Mouse (Mus musculus): ENCODE results near the gene Gm20662.

Gene Gm20662

GRCm38 (mm10) chr9:107975399-107976386 is 20.5 kb upstream of the Gm20662 start, which contains the start of gene Uba7:
Gene Uba7, plus strand, starts transcription at chr9:107975505.
- DNase-seq (ENCODE audit: low spot score in 2 of 2) = peak; percentile 44 to 48

GRCm38 (mm10) chr9:107978815-107979214 is 17.3 kb upstream of the Gm20662 start:
- no peak for DNase-seq (ENCODE audit: low spot score in 2 of 2)

DNA sequence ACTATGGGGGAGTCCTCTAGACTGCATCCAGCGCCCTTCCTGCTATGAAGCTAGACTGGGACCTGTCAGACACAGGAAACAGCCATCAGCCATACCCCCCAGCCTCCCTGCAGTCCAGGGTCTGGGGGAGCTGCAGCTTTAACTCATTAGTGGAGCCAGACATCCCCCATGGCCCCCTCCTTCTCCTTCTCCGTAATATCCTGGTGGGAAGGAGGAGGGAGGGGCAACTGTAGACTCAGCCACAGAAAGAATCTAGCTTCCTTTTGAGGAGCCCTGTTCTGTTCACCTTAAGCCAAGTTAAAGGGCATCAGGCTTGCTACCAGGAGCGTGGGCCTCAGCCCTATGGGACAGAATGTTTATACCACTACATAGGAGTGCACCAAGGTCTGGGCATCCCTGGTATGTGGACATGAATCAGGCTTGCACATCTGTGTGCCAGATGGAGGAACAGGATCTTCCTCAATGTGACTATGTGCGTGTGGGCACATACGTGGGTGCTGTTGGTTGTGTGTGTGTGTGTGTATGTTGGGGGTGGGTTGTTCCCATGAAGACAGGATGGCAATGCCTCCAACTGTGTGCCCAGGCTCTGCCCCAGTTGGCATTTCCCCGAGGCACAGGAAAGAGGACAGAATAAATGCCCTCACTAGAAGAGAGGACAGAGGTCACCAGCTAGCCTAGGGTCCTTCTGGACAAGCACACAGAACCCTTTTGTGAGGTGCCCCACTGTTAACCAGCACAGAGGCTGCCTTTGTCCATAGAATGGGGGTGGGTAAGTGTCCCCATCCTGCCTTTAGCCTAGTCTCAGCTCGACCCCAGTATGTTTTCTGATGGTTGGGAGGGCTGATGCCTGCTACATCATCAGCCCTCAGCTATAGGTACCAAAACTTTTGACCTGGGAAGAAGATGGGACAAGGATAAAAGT is 14.2 kb upstream of the Gm20662 start:
- DNase-seq (ENCODE audit: low spot score in 2 of 2) = no peak

DNA sequence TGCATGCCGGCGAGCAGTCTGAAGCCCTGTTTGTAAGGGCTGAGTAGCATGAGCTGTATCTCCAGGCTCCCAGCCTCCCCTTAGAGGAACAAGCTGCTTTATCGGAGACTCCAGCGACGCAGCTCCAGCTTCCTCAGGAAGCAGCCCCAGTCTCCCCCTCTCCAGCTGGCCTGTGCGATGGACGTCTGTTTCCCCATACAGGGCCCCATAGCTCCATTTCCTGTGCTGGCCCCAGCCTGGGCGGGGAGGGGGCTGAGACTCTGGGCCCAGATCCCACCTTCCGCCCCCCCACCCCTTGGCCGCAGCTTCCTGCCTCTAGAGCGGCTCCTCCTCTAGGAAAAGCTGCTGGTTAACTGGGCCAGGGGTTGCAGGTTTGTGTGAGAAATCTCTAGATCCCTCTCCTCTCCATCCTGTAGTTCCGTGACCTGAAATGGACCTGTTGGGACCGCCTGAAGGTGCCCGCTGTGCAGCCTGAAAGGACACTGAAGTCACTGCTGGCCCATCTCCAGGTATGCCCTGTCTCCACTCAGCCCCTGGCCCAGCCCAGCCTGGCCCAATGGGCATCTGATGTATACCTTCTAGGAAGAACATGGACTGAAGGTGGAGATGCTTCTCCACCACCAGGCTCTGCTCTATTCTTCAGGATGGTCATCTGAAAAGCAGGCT is 13.3 kb upstream of the Gm20662 start, which contains the start of gene Gm20661:
Gene Gm20661, plus strand, starts transcription at position 378 of the 666 bp plus-strand sequence.
- DNase-seq (ENCODE audit: low spot score in 2 of 2) = peak; percentile 28 to 38

GRCm38 (mm10) chr9:107983421-107983890 is 12.7 kb upstream of the Gm20662 start:
- DNase-seq (ENCODE audit: low spot score in 2 of 2) = peak; percentile 24 to 26

- no peak for DNase-seq (ENCODE audit: low spot score in 2 of 2)
Observed at GRCm38 (mm10) chr9:107984052-107984753, 11.9 kb upstream of the Gm20662 start.

DNA sequence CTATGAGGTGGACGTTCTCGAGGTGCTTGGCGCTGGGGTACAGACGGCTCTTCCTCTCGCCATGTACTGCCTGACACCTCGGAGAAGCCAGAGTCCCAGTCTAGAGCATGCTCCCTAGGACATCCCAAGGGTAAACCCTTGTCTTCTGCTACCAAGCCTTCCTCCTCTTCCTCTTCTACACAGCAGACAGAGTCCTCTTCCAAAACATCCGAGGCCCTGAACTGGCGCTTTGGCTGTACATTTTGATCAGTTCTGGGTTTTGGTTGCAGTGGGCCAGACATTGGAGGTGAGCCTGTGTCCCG is 11.4 kb upstream of the Gm20662 start:
- DNase-seq (ENCODE audit: low spot score in 2 of 2) = no peak

- DNase-seq (ENCODE audit: low spot score in 2 of 2) = peak; percentile 83 to 88
Observed at GRCm38 (mm10) chr9:107985131-107986119, 10.7 kb upstream of the Gm20662 start, which contains the start of gene Inka1. Gene Inka1, minus strand, starts transcription at chr9:107985879.

DNA sequence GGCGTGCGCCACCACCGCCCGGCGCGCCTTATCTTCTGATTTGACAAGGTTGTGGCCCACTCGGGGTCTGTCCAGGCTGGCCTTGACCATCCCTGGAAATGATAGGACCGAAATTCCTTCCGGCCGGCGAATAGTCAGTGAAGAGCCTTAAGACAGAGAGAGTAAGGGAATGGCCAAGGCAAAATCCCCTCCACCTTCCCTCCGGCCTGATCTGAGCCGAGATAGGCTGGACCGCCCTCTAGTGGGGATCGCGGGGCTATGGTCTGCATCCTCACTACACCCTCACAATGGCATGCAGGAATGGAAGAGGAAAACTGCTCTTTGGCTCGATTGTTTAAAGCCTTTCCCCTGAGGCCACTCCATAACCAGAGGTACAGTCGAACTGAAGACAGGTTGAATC is 9.8 kb upstream of the Gm20662 start:
- DNase-seq (ENCODE audit: low spot score in 2 of 2) = peak; percentile 71 to 81

DNA sequence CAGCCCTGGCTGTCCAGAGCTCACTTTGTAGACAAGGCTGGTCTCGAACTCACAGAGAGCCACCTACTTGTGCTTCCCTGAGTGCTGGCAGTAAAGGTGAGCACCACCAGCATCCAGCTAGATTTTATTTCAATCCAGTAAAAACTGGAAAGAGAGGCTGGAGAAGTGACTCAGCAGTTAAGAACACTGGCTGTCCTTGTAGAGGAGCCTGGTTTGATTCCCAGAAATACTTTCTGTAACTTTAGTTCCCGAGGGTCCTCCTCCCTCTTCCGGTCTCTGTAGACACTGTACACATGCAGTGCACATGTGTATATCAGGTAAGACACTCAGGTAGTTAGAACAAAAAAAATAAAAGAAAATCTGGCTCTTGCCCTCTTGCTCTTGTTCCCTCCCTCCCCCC is 8.2 kb upstream of the Gm20662 start:
- no peak for DNase-seq (ENCODE audit: low spot score in 2 of 2)

DNA sequence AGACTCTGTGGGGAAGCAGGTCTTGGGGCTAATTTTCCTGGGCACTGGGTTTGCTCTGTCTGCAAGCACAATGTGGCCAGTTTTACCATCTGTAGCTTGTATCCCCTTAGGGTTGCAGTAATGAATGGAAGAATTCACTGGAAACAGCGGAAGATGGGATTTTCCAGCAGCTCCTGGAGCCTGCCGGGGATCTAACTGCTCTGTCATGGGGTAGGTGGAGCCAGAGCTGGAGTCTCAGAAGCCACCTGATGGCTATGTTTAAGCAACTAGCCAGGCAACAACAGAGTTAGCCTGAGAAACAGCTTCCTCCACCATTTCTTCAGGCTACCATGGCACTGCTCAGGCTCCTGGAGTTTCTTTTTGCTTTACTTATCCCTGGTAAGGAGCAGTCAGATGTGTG is 4.0 kb upstream of the Gm20662 start, which contains the start of gene Cdhr4:
Gene Cdhr4, plus strand, starts transcription at position 301 of the 400 bp plus-strand sequence.
- no peak for DNase-seq (ENCODE audit: low spot score in 2 of 2)

- no peak for DNase-seq (ENCODE audit: low spot score in 2 of 2)
Observed at GRCm38 (mm10) chr9:107993013-107993412, 3.1 kb upstream of the Gm20662 start.

- DNase-seq (ENCODE audit: low spot score in 2 of 2) = no peak
Observed at GRCm38 (mm10) chr9:107994464-107994863, 1.7 kb upstream of the Gm20662 start.

GRCm38 (mm10) chr9:107995513-107995912 is 636 bp upstream of the Gm20662 start:
- DNase-seq (ENCODE audit: low spot score in 2 of 2) = no peak

GRCm38 (mm10) chr9:108001922-108002770 is 6.0 kb downstream of the Gm20662 start, which contains the start of gene Ip6k1:
Gene Ip6k1, plus strand, starts transcription at chr9:108002501.
- DNase-seq (ENCODE audit: low spot score in 2 of 2) = peak; percentile 100

- DNase-seq (ENCODE audit: low spot score in 2 of 2) = no peak
Observed at GRCm38 (mm10) chr9:108002778-108003530, 6.8 kb downstream of the Gm20662 start.

DNA sequence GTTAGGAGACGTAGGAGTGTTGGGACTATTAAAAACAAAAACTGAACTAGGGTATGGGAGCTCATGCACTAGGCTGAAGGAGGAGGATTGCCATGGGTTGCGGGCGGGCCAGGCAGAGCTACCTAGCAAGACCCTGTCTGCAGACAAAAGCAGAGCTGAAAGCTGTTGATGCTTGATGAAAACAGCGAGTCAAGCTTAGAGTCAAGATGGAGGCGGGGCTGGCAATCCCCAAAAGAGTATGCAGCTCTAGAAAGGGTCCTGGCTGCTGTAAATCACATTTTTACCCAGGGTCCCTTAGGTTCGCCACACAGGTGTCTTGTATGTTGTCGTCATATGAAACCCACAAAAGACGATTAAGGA is 7.4 kb downstream of the Gm20662 start:
- DNase-seq (ENCODE audit: low spot score in 2 of 2) = peak; percentile 30 to 46

- DNase-seq (ENCODE audit: low spot score in 2 of 2) = no peak
Observed at GRCm38 (mm10) chr9:108008041-108008440, 11.9 kb downstream of the Gm20662 start.

All from natural killer cell, adult 2 months (primary cell).